Mouse (Mus musculus) lung, adult 2 months (tissue): Measurements from ENCODE around the gene 4930578C19Rik.

Experiments used
- CTCF ChIP-seq: fragments of 200-500 bp; IDR thresholded peaks from 2 replicates; pipeline ENCODE4 v1.5.1; 2011; ENCODE audit warnings: mild to moderate bottlenecking, low read length, control low read depth; ENCODE audit not compliant: insufficient read depth
- POLR2A ChIP-seq: fragments of 200-500 bp; IDR thresholded peaks from 2 replicates; pipeline ENCODE4 v1.6.1; 2011; ENCODE audit warnings: low read depth, mild to moderate bottlenecking, control low read depth, low read length, borderline replicate concordance; ENCODE audit errors: extremely low read depth

GRCm38 (mm10) chrX:18451559-18451958, 9.6 kb downstream of the 4930578C19Rik start:
- TF ChIP-seq POLR2A (no peak), CTCF (no peak)
